Mouse (Mus musculus) MEL (cell line): ENCODE measurements around the gene Cmas. TPM values are rescaled to one million over a fixed set of nuclear protein-coding genes. Genes with fewer than 3 reads are reported as not detected.

Experiments
- DNase-seq: peaks from one replicate; pipeline ENCODE4 v3.0.0; 2011; ENCODE audit warnings: low read depth, low spot score
- H3K27ac ChIP-seq: 2 replicates; pipeline ENCODE4 v1.5.1; 2012; ENCODE audit warnings: low read depth, mild to moderate bottlenecking, control low read depth, low read length, moderate library complexity; ENCODE audit not compliant: control insufficient read depth
- H3K27me3 ChIP-seq, 2 experiments: fragments of 150-350 bp in 1 of 2; sonication (generic) in 1 of 2; 2 replicates each; pipeline ENCODE4 v1.6.1; 2012; ENCODE audit warnings: low read length in 2 of 2, mild to moderate bottlenecking in 2 of 2, improper control_type of control experiment in 1 of 2, moderate library complexity in 1 of 2; ENCODE audit not compliant: insufficient read depth in 2 of 2, control insufficient read depth in 1 of 2
- H3K36me3 ChIP-seq, 2 experiments: 2 replicates each; pipeline ENCODE4 v1.6.1; 2012 to 2014; ENCODE audit warnings: low read length in 2 of 2, improper control_type of control experiment in 1 of 2, inconsistent platforms in 1 of 2, mild to moderate bottlenecking in 1 of 2; ENCODE audit not compliant: insufficient read depth in 2 of 2, control insufficient read depth in 1 of 2
- H3K4me1 ChIP-seq, 2 experiments: fragments of 150-350 bp in 1 of 2; sonication (generic) in 1 of 2; 2 replicates each; pipeline ENCODE4 v1.6.1; 2012; ENCODE audit warnings: low read length in 2 of 2, improper control_type of control experiment in 1 of 2, mild to moderate bottlenecking in 1 of 2; ENCODE audit not compliant: insufficient read depth in 2 of 2, control insufficient read depth in 1 of 2
- H3K4me3 ChIP-seq, 2 experiments: fragments of 150-350 bp in 1 of 2; sonication (generic) in 1 of 2; 2 replicates each; pipeline ENCODE4 v1.5.1; 2012; ENCODE audit warnings: low read depth in 2 of 2, low read length in 2 of 2, mild to moderate bottlenecking in 2 of 2, moderate library complexity in 2 of 2, control low read depth in 1 of 2, improper control_type of control experiment in 1 of 2; ENCODE audit not compliant: control insufficient read depth in 1 of 2, insufficient read depth in 1 of 2
- H3K79me2 ChIP-seq: 2 replicates; pipeline ENCODE4 v1.6.1; 2012; ENCODE audit warnings: mild to moderate bottlenecking, low read length, moderate library complexity; ENCODE audit not compliant: control insufficient read depth, poor library complexity, insufficient read depth
- H3K9ac ChIP-seq: 2 replicates; pipeline ENCODE4 v1.6.1; 2012; ENCODE audit warnings: low read depth, mild to moderate bottlenecking, control low read depth, low read length, moderate library complexity; ENCODE audit not compliant: control insufficient read depth, poor library complexity, severe bottlenecking
- H3K9me3 ChIP-seq: fragments of 150-350 bp; sonication (generic); replicated peaks from 2 replicates; pipeline ENCODE4 v1.6.1; 2012; ENCODE audit warnings: mild to moderate bottlenecking, low read length, improper control_type of control experiment, moderate library complexity; ENCODE audit not compliant: insufficient read depth
- BHLHE40 ChIP-seq: IDR thresholded peaks from 2 replicates; pipeline ENCODE4 v1.6.1; 2012; ENCODE audit warnings: low read depth, mild to moderate bottlenecking, inconsistent platforms, low read length, improper control_type of control experiment, borderline replicate concordance
- CHD1 ChIP-seq: IDR thresholded peaks from 2 replicates; pipeline ENCODE4 v1.6.1; 2012; ENCODE audit warnings: low read depth, mild to moderate bottlenecking, inconsistent platforms, low read length, improper control_type of control experiment
- CHD2 ChIP-seq: IDR thresholded peaks from 2 replicates; pipeline ENCODE4 v1.6.1; 2011; ENCODE audit warnings: low read length, improper control_type of control experiment
- CTCF ChIP-seq, 3 experiments: IDR thresholded peaks in 2 of 3; conservative IDR thresholded peaks in 1 of 3; 2 replicates each; pipeline ENCODE4 v1.5.1; 2011 to 2012; ENCODE audit warnings: low read length in 3 of 3, low read depth in 2 of 3, mild to moderate bottlenecking in 2 of 3, improper control_type of control experiment in 1 of 3, inconsistent platforms in 1 of 3, mixed read lengths in 1 of 3, moderate library complexity in 1 of 3; ENCODE audit not compliant: control insufficient read depth in 1 of 3, insufficient read depth in 1 of 3, poor library complexity in 1 of 3, severe bottlenecking in 1 of 3
- ELF1 ChIP-seq: IDR thresholded peaks from 2 replicates; pipeline ENCODE4 v1.6.1; 2014; ENCODE audit warnings: low read depth, mild to moderate bottlenecking, inconsistent platforms, low read length, improper control_type of control experiment, moderate library complexity
- EP300 ChIP-seq, 2 experiments: IDR thresholded peaks; 2 replicates each; pipeline ENCODE4 v1.6.1; 2011; ENCODE audit warnings: improper control_type of control experiment in 2 of 2, low read length in 2 of 2, low read depth in 1 of 2, mild to moderate bottlenecking in 1 of 2
- ETS1 ChIP-seq: IDR thresholded peaks from 2 replicates; pipeline ENCODE4 v1.6.1; 2012; ENCODE audit warnings: low read depth, mild to moderate bottlenecking, inconsistent platforms, low read length, improper control_type of control experiment, moderate library complexity
- HCFC1 ChIP-seq: IDR thresholded peaks from 2 replicates; pipeline ENCODE4 v1.6.1; 2012; ENCODE audit warnings: low read depth, mild to moderate bottlenecking, inconsistent platforms, low read length, improper control_type of control experiment, moderate library complexity
- JUND ChIP-seq: IDR thresholded peaks from 2 replicates; pipeline ENCODE4 v1.6.1; 2011; ENCODE audit warnings: low read depth, mild to moderate bottlenecking, improper control_type of control experiment, low read length
- KAT2A ChIP-seq: conservative IDR thresholded peaks from 2 replicates; pipeline ENCODE4 v1.6.1; 2012; ENCODE audit warnings: low read depth, low read length, improper control_type of control experiment, inconsistent platforms
- MAZ ChIP-seq: IDR thresholded peaks from 2 replicates; pipeline ENCODE4 v1.6.1; 2012; ENCODE audit warnings: low read depth, mild to moderate bottlenecking, inconsistent platforms, low read length, improper control_type of control experiment
- MXI1 ChIP-seq: IDR thresholded peaks from 2 replicates; pipeline ENCODE4 v1.6.1; 2011; ENCODE audit warnings: mild to moderate bottlenecking, low read depth, low read length, improper control_type of control experiment
- MYB ChIP-seq: IDR thresholded peaks from 2 replicates; pipeline ENCODE4 v1.6.1; 2011; ENCODE audit warnings: mild to moderate bottlenecking, low read depth, low read length, improper control_type of control experiment
- NELFE ChIP-seq: IDR thresholded peaks from 2 replicates; pipeline ENCODE4 v1.6.1; 2011; ENCODE audit warnings: low read depth, low read length, improper control_type of control experiment
- NRF1 ChIP-seq: IDR thresholded peaks from 2 replicates; pipeline ENCODE4 v1.6.1; 2014; ENCODE audit warnings: low read depth, mild to moderate bottlenecking, inconsistent platforms, low read length, improper control_type of control experiment, moderate library complexity; ENCODE audit not compliant: poor library complexity, insufficient read depth, severe bottlenecking
- POLR2A ChIP-seq, 2 experiments: IDR thresholded peaks; 2 replicates each; pipeline ENCODE4 v1.6.1; 2011 to 2012; ENCODE audit warnings: low read length in 2 of 2, mild to moderate bottlenecking in 2 of 2, control low read depth in 1 of 2, improper control_type of control experiment in 1 of 2, low read depth in 1 of 2, moderate library complexity in 1 of 2; ENCODE audit not compliant: control insufficient read depth in 1 of 2, insufficient read depth in 1 of 2, poor library complexity in 1 of 2
- RAD21 ChIP-seq: IDR thresholded peaks from 2 replicates; pipeline ENCODE4 v1.6.1; 2011; ENCODE audit warnings: mild to moderate bottlenecking, low read depth, low read length, improper control_type of control experiment
- SIN3A ChIP-seq: IDR thresholded peaks from 2 replicates; pipeline ENCODE4 v1.6.1; 2012; ENCODE audit warnings: low read length, improper control_type of control experiment, inconsistent platforms
- SMC3 ChIP-seq: IDR thresholded peaks from 2 replicates; pipeline ENCODE4 v1.6.1; 2011; ENCODE audit warnings: low read depth, low read length, improper control_type of control experiment
- TAL1 ChIP-seq: IDR thresholded peaks from 2 replicates; pipeline ENCODE4 v1.6.1; 2012; ENCODE audit warnings: mild to moderate bottlenecking, inconsistent platforms, low read length, moderate library complexity, mixed read lengths
- TBP ChIP-seq: IDR thresholded peaks from 2 replicates; pipeline ENCODE4 v1.8.0; 2011; ENCODE audit warnings: low read depth, low read length, improper control_type of control experiment
- TCF12 ChIP-seq: IDR thresholded peaks from 2 replicates; pipeline ENCODE4 v1.6.1; 2014; ENCODE audit warnings: low read depth, mild to moderate bottlenecking, inconsistent platforms, low read length, improper control_type of control experiment, moderate library complexity
- ZC3H11A ChIP-seq: IDR thresholded peaks from 2 replicates; pipeline ENCODE4 v1.6.1; 2012; ENCODE audit warnings: low read depth, mild to moderate bottlenecking, inconsistent platforms, low read length, improper control_type of control experiment
- ZMIZ1 ChIP-seq: IDR thresholded peaks from 2 replicates; pipeline ENCODE4 v1.6.1; 2012; ENCODE audit warnings: low read depth, mild to moderate bottlenecking, inconsistent platforms, low read length, improper control_type of control experiment, moderate library complexity
- polyA plus RNA-seq, 2 experiments: library from polyadenylated mRNA; stranded (reverse) in 1 of 2; unstranded in 1 of 2; fragments of >175 nt in 1 of 2; fragments of >200 nt in 1 of 2; gene quantifications; 2 replicates each; pipeline versions ENCODE4 v1.2.1 to v1.2.4; 2012; ENCODE audit warnings: low replicate concordance in 2 of 2, low read depth in 1 of 2; ENCODE audit not compliant: insufficient read length in 2 of 2, insufficient read depth in 1 of 2, missing spikeins in 1 of 2
- total RNA-seq: library from RNA; depleted of rRNA; stranded (reverse); fragments of 300-350 nt; gene quantifications from 2 replicates; pipeline ENCODE4 v1.2.3, GENCODE M21; 2012; rRNA removed

Cmas gene
- 29.4 and 44.6 TPM in 2 replicates for total RNA-seq
- polyA plus RNA-seq = 10 to 100 TPM in 1 of 2 experiments, not detected in 1; 55.0 TPM

GRCm38 (mm10) chr6:142756507-142757333 lies at the start of gene Cmas:
Gene Cmas (plus strand): TSS chr6:142756686.
- Histone ChIP-seq H3K27me3 (no peaks in the 10 kb centered on the region), H3K9ac (peak within 1 kb of the TSS; percentile 88), H3K4me3 (peak within 1 kb of the TSS; percentile 78 to 82), H3K4me1 (peaks cover 12 to 35% of the 10 kb centered on the region in 2 experiments), H3K36me3 (peaks cover 3 to 24% of the 10 kb centered on the region in 2 experiments; a peak in 2 of 4 replicates), H3K79me2 (peaks cover 16% of the 10 kb centered on the region), H3K9me3 (no peaks in the 10 kb centered on the region), H3K27ac (peak within 1 kb of the TSS; percentile 97)
- no peak for TF ChIP-seq TAL1
- no peak for TF ChIP-seq JUND
- TF ChIP-seq KAT2A = peak; percentile 78
- peak; percentile 65 for TF ChIP-seq MXI1
- no peak; the same call in 1 of the 2 replicates for TF ChIP-seq MYB
- peak; percentile 49 to 59; a peak in 2 of 4 replicates for TF ChIP-seq POLR2A (IDR thresholded peaks at IDR 0.05; ENCODE audit: control insufficient read depth in 1 of 2, insufficient read depth in 1 of 2, low read depth in 1 of 2, low read length in 2 of 2, poor library complexity in 1 of 2)
- peak; percentile 59; the same call in 1 of the 2 replicates for TF ChIP-seq ELF1
- 0 out of 2 replicates have a peak, but pooled peaks have one; percentile 30 for TF ChIP-seq TBP
- 0 out of 2 replicates have a peak, but pooled peaks have one; percentile 54 for TF ChIP-seq CHD1
- TF ChIP-seq CTCF (IDR thresholded peaks at IDR 0.05 in 2 of 3, conservative IDR thresholded peaks at IDR 0.05 in 1 of 3; ENCODE audit: control insufficient read depth in 1 of 3, insufficient read depth in 1 of 3, low read depth in 2 of 3, low read length in 3 of 3, poor library complexity in 1 of 3, severe bottlenecking in 1 of 3) = no peak
- TF ChIP-seq HCFC1 = peak; percentile 99
- TF ChIP-seq NRF1 = peak; percentile 48; the same call in 1 of the 2 replicates
- TF ChIP-seq MAZ = 0 out of 2 replicates have a peak, but pooled peaks have one; percentile 28
- peak; percentile 67; the same call in 1 of the 2 replicates for TF ChIP-seq SIN3A
- peak; percentile 44 for TF ChIP-seq ETS1
- no peak for TF ChIP-seq BHLHE40
- peak; percentile 53; the same call in 1 of the 2 replicates for TF ChIP-seq TCF12
- peak; percentile 62 for TF ChIP-seq NELFE
- peak; percentile 89 for DNase-seq

GRCm38 (mm10) chr6:142706688-142707087 lies 49.8 kb upstream of the Cmas start:
- DNase-seq = peak; percentile 27
- Histone ChIP-seq H3K79me2 (no peaks in the 10 kb centered on the region), H3K36me3 (peaks cover 0 to 3% of the 10 kb centered on the region in 2 experiments; a peak in 2 of 4 replicates), H3K4me3 (no peak overlapping the region), H3K9me3 (no peaks in the 10 kb centered on the region), H3K27me3 (no peaks in the 10 kb centered on the region; a peak in 1 of 4 replicates), H3K9ac (no peak overlapping the region), H3K27ac (no peak overlapping the region), H3K4me1 (no peaks in the 10 kb centered on the region)
- TF ChIP-seq EP300 (IDR thresholded peaks at IDR 0.05; ENCODE audit: low read depth in 1 of 2, low read length in 2 of 2) (no peak), ZMIZ1 (no peak), SMC3 (peak; percentile 72), RAD21 (peak; percentile 33), ETS1 (no peak), CHD2 (no peak), ZC3H11A (peak; percentile 29), CTCF (IDR thresholded peaks at IDR 0.05 in 2 of 3, conservative IDR thresholded peaks at IDR 0.05 in 1 of 3; ENCODE audit: control insufficient read depth in 1 of 3, insufficient read depth in 1 of 3, low read depth in 2 of 3, low read length in 3 of 3, poor library complexity in 1 of 3, severe bottlenecking in 1 of 3) (peak; percentile 45 to 72 (median 56); a peak in 5 of 6 replicates)
